Mouse (Mus musculus): ENCODE data around the gene Slc39a11.

Slc39a11 gene

GRCm38 (mm10) chr11:113512976-113513375, 136.9 kb downstream of the Slc39a11 start:
- no peak for DNase-seq (ENCODE audit: low read depth in 2 of 2, low spot score in 2 of 2)

GRCm38 (mm10) chr11:113512150-113512549, 137.7 kb downstream of the Slc39a11 start:
- DNase-seq (ENCODE audit: low read depth in 2 of 2, low spot score in 2 of 2) = no peak

DNA sequence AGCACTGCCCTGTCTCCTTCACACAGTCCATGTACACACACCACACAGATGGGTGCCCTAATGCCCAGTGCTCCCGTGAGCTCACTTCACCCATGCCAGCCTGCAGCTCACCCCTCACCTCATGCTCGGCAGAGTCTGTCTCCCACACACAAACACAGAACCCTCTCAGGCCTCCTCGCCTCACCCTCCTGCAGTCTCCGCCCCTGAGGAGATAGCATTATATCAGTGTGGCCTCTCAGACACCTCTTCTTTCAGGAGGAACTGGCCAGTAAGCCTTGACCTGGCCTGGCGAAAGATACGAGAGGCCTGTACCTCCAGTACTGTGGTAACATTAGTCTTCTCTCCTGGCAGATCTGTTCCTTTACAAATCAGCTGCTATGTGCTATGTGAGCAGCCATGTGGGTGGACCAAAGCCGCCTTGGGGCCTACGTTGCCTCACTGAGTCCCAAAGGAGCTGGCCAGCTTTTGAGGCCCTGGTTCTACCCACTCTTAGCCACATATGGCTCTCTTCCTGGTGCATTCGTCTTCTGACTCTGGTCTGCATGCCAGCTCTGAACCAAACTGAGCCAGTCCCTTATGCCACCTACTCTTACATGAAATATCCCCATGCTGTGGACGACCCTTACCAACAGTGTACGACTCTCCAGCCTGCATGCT, 138.8 kb downstream of the Slc39a11 start:
- no peak for DNase-seq (ENCODE audit: low read depth in 2 of 2, low spot score in 2 of 2)

- no peak for DNase-seq (ENCODE audit: low read depth in 2 of 2, low spot score in 2 of 2)
Measured at GRCm38 (mm10) chr11:113510249-113510648, 139.6 kb downstream of the Slc39a11 start.

DNA sequence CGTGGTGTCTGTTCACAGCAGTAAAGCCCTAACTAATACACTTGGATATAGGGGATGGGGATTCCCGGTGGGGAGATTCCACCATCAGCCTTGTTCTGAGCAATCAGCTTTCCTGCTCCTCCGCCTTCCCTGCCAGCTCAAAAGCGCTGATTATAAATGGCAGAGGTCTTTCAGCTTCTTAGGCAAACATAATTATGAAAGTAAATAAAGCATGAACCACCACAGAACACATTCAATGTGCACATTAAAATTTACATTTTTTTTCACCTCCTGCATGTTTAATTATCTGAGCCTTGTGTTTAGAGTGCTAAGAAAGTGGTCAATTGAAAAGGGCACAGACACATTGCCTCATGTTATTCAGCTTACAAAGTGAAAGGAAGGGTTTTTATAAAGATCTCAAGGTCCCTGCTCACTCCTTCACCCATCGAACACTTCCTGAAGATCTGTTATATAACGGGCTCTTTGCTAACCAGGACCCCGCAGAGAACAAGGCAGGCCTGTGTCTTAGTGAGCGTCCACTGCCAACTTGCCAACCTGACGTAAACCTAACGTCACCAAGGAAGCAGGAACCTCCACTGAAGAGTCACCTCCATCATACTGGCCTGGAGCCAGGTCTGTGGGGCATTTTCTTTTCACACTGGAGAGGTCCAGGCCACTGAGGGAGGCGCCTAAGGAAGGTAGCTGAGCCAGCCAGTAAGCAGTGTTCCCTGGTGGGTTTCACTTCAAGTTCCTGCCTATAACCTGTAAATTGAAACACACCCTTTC, 142.0 kb downstream of the Slc39a11 start:
- no peak for DNase-seq (ENCODE audit: low read depth in 2 of 2, low spot score in 2 of 2)

DNA sequence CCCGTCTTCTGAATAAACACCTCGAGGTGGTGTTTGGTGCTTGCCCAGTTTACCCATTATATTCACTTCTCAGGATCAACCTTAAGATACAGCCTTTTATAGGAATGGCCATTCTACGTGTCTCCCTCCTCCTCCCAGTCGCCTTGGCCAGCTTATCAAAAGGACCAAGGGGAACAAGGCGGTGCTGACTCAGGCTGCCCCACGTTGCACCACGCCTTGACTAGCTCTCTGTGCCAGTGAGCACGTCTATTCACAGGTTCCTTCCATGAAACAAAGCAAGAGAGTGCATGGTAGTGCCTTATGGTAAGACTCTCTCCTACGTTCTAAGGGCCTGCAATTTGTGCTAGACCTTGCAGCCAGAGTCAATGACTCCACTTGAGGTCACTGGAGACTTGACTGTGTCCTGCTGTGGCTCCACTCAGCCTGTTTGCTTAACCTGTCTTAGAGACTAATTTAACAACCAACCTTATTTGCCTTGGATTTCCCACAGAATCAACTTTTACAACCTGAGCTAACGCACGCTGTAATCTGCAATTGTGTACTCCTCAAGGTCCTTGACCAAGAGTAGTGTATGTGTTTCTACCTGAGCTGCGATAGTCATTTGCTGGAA, 144.2 kb downstream of the Slc39a11 start:
- no peak for DNase-seq (ENCODE audit: low read depth in 2 of 2, low spot score in 2 of 2)

GRCm38 (mm10) chr11:113504459-113505062, 145.3 kb downstream of the Slc39a11 start:
- DNase-seq (ENCODE audit: low read depth in 2 of 2, low spot score in 2 of 2) = no peak

DNA sequence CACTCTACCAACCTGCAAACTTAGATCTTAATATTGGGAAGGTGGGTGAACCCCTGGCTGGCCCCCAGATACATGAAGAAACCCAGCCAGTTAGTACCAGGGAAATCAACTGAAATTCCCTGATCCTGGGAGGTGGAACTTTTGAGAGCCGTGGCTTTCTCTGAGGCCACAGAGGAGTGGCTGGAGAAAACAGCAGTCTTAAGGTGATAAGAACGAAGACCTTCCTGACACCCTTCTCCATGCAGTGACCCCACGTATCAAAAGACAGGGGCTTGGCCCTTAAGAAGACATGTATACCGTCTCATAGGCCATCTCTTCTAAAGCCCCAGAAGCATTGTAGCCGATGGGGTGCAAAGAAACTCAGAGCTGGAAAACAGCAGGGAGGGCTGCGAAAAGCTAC, 146.9 kb downstream of the Slc39a11 start:
- no peak for DNase-seq (ENCODE audit: low read depth in 2 of 2, low spot score in 2 of 2)

DNA sequence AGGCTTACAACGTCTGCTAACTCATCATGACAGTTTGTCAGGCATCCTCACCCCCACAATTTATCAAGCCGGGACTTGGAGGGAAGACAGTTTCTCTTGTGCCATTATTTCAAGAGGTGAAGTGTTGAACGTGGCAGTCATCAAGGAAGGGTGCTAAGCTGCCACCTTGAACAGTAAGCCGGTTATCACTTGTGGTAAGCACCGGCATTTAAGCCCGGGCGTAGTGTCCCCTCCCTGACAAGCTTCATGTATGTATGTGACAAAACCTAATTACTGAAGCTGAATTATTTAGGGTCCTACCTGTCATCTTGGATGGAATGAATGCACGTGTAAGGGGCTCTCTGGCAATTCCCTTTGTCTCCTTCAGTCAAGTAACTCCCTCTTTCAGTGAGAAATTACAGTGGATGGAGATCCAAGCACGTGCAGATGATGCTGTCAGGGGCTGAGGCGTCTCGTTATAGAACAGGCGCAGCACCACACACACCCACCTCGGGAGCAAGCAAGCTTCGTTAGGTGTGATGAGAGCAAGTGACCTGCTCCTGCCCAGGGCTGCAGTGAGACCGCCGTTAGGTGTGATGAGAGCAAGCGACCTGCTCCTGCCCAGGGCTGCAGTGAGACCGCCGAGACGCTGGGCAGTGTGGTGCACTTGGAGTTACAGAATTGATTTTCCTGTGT, 149.1 kb downstream of the Slc39a11 start:
- DNase-seq (ENCODE audit: low read depth in 2 of 2, low spot score in 2 of 2) = no peak

- DNase-seq (ENCODE audit: low read depth in 2 of 2, low spot score in 2 of 2) = peak; percentile 55 to 62
Measured at GRCm38 (mm10) chr11:113498889-113499288, 151.0 kb downstream of the Slc39a11 start.

DNA sequence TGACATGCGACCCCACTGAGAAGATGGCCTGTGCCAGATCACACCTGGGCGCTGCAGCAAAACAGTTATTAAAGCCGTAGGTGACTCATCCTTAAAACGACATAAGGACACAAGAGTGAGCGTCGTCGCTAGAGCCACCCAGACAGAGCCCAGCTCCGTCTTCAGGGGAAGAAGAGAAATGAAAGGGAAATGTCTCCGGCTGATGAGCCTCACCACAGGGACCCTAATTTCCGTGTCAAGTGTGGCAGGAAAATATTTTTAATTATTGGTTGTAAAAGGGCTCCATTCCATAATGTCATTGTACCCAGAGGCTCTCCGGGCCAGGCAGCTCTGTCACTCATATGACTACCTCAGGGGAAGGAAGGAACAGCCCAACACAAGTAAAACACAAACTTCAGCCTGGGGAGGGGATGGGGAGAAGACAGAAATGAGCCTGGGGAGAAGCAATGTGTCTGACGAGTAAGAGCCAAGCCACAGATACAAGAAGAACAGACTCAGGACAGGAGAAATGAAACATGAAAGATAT, 155.8 kb downstream of the Slc39a11 start:
- DNase-seq (ENCODE audit: low read depth in 2 of 2, low spot score in 2 of 2) = no peak

GRCm38 (mm10) chr11:113490530-113491520, 159.1 kb downstream of the Slc39a11 start:
- no peak for DNase-seq (ENCODE audit: low read depth in 2 of 2, low spot score in 2 of 2)

GRCm38 (mm10) chr11:113487603-113488335, 162.1 kb downstream of the Slc39a11 start:
- DNase-seq (ENCODE audit: low read depth in 2 of 2, low spot score in 2 of 2) = no peak

DNA sequence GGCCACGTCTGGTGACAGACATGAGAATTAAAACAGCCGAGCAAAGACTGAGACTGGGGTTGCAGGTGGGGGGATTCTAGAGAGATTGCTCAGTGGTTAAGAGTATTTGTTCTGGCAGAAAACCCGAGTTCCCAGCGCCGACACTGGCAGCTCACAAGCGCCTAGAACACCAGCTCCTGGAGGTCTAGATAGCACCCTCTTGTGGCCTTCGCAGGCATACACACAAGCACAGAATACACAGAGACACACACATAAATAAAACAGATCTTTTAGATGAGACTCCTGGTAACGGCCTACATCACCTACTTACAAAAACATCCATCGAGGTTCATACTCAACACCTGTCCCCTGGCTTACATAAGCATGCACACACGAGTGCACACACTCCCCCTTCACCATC, 165.8 kb downstream of the Slc39a11 start:
- no peak for DNase-seq (ENCODE audit: low read depth in 2 of 2, low spot score in 2 of 2)

- no peak for DNase-seq (ENCODE audit: low read depth in 2 of 2, low spot score in 2 of 2)
Measured at GRCm38 (mm10) chr11:113477550-113477949, 172.3 kb downstream of the Slc39a11 start.

DNA sequence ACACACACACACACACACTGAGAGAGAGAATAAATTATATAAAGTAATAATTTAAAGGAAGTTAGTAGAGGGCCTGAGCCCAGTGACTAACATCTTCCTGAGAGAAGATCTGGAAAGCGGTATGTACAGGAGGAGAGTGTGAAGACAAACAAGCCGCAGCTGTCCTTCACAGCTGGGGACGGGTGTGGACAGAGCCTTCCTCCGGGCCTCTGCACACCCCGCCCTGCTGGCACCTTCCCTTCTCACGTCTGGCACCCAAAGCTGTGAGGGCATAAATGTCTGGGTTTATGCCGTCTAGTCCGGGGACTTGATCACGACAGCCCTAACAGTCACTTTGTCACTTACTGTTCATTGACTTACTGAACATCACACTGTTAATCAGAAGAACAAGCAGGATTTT, 173.2 kb downstream of the Slc39a11 start:
- no peak for DNase-seq (ENCODE audit: low read depth in 2 of 2, low spot score in 2 of 2)

DNA sequence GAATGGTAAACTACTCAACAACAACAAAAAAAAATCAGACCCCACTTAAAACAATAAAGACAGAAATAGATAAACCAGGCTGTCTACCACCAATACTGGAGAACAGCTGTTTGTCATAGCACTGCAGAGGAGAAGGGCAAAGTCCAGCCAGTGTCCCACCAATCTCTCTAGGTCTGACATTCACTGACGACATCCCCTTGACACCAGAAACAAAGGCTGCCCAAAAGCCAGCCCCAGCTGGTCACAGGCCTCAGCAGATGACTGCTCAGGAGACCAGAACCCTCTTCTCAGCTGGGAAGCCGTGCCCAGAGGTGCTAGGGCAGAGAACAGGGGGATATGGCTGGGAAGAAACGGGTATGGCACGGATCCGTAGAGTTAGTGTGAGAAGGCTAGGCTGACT, 174.4 kb downstream of the Slc39a11 start:
- DNase-seq (ENCODE audit: low read depth in 2 of 2, low spot score in 2 of 2) = no peak

DNA sequence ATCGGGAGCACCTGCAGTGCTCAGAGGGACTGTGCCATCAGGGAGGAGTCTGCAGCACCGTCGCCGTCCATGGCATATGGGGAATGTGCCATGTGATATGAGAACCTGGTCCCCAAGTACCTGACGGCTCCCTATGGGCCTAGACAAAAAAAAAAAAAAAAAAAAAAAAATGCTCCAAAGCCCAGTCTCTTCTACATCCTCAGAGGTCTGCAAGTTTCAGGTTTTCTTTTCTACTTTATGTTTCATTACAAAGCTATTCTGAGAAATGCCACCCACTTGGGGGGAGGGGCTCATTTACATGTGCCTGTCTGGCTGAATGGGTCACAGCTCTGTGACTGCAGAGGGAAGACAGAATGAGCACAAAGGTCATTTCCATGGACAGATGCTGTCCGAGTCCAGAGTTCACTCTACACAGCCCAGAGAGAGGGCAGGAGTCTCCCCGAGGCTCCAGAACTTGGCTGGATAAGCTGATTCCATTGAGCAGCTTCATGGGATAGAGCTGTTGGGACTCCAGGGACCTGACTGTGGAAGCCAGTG, 175.8 kb downstream of the Slc39a11 start:
- no peak for DNase-seq (ENCODE audit: low read depth in 2 of 2, low spot score in 2 of 2)

DNA sequence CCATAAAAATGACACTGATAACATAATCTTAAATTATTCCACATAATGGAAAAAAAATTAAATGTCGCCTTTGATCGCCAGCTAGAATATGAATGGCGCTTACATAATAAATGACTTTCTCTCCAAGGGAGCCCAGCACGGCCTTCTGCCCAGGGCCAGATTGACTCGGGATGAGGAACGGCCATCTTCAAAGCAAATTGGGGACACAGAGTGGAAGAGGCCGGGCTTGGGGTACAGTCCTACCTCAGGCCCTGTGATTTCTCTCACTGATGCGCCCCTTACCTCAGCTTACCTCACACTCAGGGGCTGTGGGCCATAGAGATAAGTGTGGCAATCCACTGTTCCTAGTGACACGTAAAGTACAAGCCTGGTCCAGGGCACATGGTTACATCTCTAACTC, 177.9 kb downstream of the Slc39a11 start:
- DNase-seq (ENCODE audit: low read depth in 2 of 2, low spot score in 2 of 2) = no peak
